Mouse (Mus musculus): ENCODE measurements around the gene Plekho1. TPM values are rescaled to one million over a fixed set of nuclear protein-coding genes. Genes with fewer than 3 reads are reported as not detected.
A peak's percentile ranks its signal among the peaks of the same experiment; 100 is the strongest.
"Not testable (repeated sequence)": the region's sequence is repeated elsewhere in the genome, so short reads cannot be mapped to it uniquely, and the experiment has no call there.

Gene Plekho1
- polyA plus RNA-seq, 1 experiment from 2014 or later: 74.1 TPM

GRCm38 (mm10) chr3:95972873-95973634 is 22.7 kb downstream of the Plekho1 start:
- Histone ChIP-seq H3K4me1 (replicated peaks) (peaks cover 29% of the 10 kb centered on the region), H3K27me3 (no peaks in the 10 kb centered on the region; the same call in 1 of the 2 replicates), H3K36me3 (no peaks in the 10 kb centered on the region), H3K27ac (replicated peaks) (peak overlapping the region; percentile 83), H3K4me3 (peak overlapping the region; percentile 29), H3K9me3 (no peaks in the 10 kb centered on the region), H3K9ac (peak overlapping the region; percentile 59), H3K4me2 (peak overlapping the region; percentile 56)
- 2% methylated on average over 34 of the region's 34 CpGs for WGBS
- peak; percentile 95 for ATAC-seq (ENCODE audit: low read depth)

- 64% methylated on average over 12 of the region's 12 CpGs for WGBS
- no peak for ATAC-seq (ENCODE audit: low read depth)
- H3K27ac ChIP-seq (replicated peaks): peak overlapping the region; percentile 83
Measured at GRCm38 (mm10) chr3:95972251-95972872, 23.4 kb downstream of the Plekho1 start.

GRCm38 (mm10) chr3:95970661-95971060 is 25.1 kb downstream of the Plekho1 start:
- not testable (repeated sequence) for H3K9ac ChIP-seq; ATAC-seq (ENCODE audit: low read depth); H3K27me3 ChIP-seq; H3K9me3 ChIP-seq; H3K4me2 ChIP-seq; H3K4me3 ChIP-seq; H3K27ac ChIP-seq (replicated peaks); H3K36me3 ChIP-seq
- WGBS: 61% methylated on average over 7 of the region's 7 CpGs
- peaks cover 34% of the 10 kb centered on the region for H3K4me1 ChIP-seq (replicated peaks)

More at GRCm38 (mm10) chr3:95972251-95972872, 23.4 kb downstream of the Plekho1 start:
- Histone ChIP-seq H3K36me3 (no peaks in the 10 kb centered on the region), H3K4me1 (replicated peaks) (peaks cover 29% of the 10 kb centered on the region), H3K9me3 (no peaks in the 10 kb centered on the region), H3K4me2 (peak overlapping the region; percentile 56), H3K4me3 (peak overlapping the region; percentile 29), H3K9ac (peak overlapping the region; percentile 59), H3K27me3 (no peaks in the 10 kb centered on the region; the same call in 1 of the 2 replicates)

GRCm38 (mm10) chr3:95969277-95969676 is 26.5 kb downstream of the Plekho1 start:
- H3K36me3 ChIP-seq: no peaks in the 10 kb centered on the region
- H3K27ac ChIP-seq (replicated peaks): no peak overlapping the region
- no peak overlapping the region for H3K4me2 ChIP-seq
- no peak overlapping the region for H3K9ac ChIP-seq
- 91% methylated on average over 1 of the region's 1 CpGs for WGBS
- H3K4me3 ChIP-seq: no peak overlapping the region
- H3K9me3 ChIP-seq: no peaks in the 10 kb centered on the region
- no peak for ATAC-seq (ENCODE audit: low read depth)
- H3K27me3 ChIP-seq: peaks cover 3% of the 10 kb centered on the region; the same call in 1 of the 2 replicates
- H3K4me1 ChIP-seq (replicated peaks): peaks cover 28% of the 10 kb centered on the region

GRCm38 (mm10) chr3:95965518-95966451 is 30.0 kb downstream of the Plekho1 start:
- Histone ChIP-seq H3K4me2 (peak overlapping the region; percentile 39), H3K4me1 (replicated peaks) (peaks cover 5% of the 10 kb centered on the region; the same call in 1 of the 2 replicates), H3K27ac (replicated peaks) (no peak overlapping the region), H3K9me3 (no peaks in the 10 kb centered on the region), H3K4me3 (peak overlapping the region; percentile 7; the same call in 1 of the 2 replicates), H3K9ac (peak overlapping the region; percentile 53; the same call in 1 of the 2 replicates), H3K36me3 (no peaks in the 10 kb centered on the region), H3K27me3 (peaks cover 3% of the 10 kb centered on the region; the same call in 1 of the 2 replicates)
- ATAC-seq (ENCODE audit: low read depth): 0 out of 2 replicates have a peak, but pooled peaks have one; percentile 51
- 10% methylated on average over 7 of the region's 7 CpGs for WGBS

- peaks cover 5% of the 10 kb centered on the region; the same call in 1 of the 2 replicates for H3K4me1 ChIP-seq (replicated peaks)
- no peak for ATAC-seq (ENCODE audit: low read depth)
- H3K27me3 ChIP-seq: peaks cover 3% of the 10 kb centered on the region; the same call in 1 of the 2 replicates
- H3K27ac ChIP-seq (replicated peaks): no peak overlapping the region
- no peak overlapping the region for H3K9ac ChIP-seq
- 47% methylated on average over 4 of the region's 4 CpGs for WGBS
- no peaks in the 10 kb centered on the region for H3K9me3 ChIP-seq
- no peak overlapping the region for H3K4me2 ChIP-seq
- no peaks in the 10 kb centered on the region for H3K36me3 ChIP-seq
- H3K4me3 ChIP-seq: no peak overlapping the region
Measured at GRCm38 (mm10) chr3:95963681-95964080, 32.1 kb downstream of the Plekho1 start.

GRCm38 (mm10) chr3:95963230-95963629 is 32.6 kb downstream of the Plekho1 start:
- H3K9ac ChIP-seq: no peak overlapping the region
- 53% methylated on average over 2 of the region's 2 CpGs for WGBS
- H3K36me3 ChIP-seq: no peaks in the 10 kb centered on the region
- no peak overlapping the region for H3K4me2 ChIP-seq
- H3K4me3 ChIP-seq: no peak overlapping the region
- H3K9me3 ChIP-seq: no peaks in the 10 kb centered on the region
- H3K27me3 ChIP-seq: peaks cover 3% of the 10 kb centered on the region; the same call in 1 of the 2 replicates
- H3K27ac ChIP-seq (replicated peaks): no peak overlapping the region
- ATAC-seq (ENCODE audit: low read depth): no peak
- peaks cover 5% of the 10 kb centered on the region; the same call in 1 of the 2 replicates for H3K4me1 ChIP-seq (replicated peaks)

- not testable (repeated sequence) for H3K9me3 ChIP-seq; H3K27me3 ChIP-seq; ATAC-seq (ENCODE audit: low read depth); H3K27ac ChIP-seq (replicated peaks); H3K4me1 ChIP-seq (replicated peaks); H3K9ac ChIP-seq; H3K36me3 ChIP-seq; H3K4me3 ChIP-seq; H3K4me2 ChIP-seq
- 86% methylated on average over 8 of the region's 8 CpGs for WGBS
Measured at GRCm38 (mm10) chr3:95962182-95962581, 33.6 kb downstream of the Plekho1 start.

GRCm38 (mm10) chr3:95959807-95960206 is 36.0 kb downstream of the Plekho1 start:
- no peak for ATAC-seq (ENCODE audit: low read depth)
- Histone ChIP-seq H3K9ac (no peak overlapping the region), H3K27me3 (no peaks in the 10 kb centered on the region), H3K4me1 (replicated peaks) (no peaks in the 10 kb centered on the region), H3K9me3 (no peaks in the 10 kb centered on the region), H3K4me3 (no peak overlapping the region), H3K36me3 (no peaks in the 10 kb centered on the region), H3K27ac (replicated peaks) (no peak overlapping the region), H3K4me2 (no peak overlapping the region)
- WGBS: 96% methylated on average over 1 of the region's 1 CpGs

GRCm38 (mm10) chr3:95959082-95959481 is 36.7 kb downstream of the Plekho1 start:
- Histone ChIP-seq H3K4me2 (no peak overlapping the region), H3K27me3 (no peaks in the 10 kb centered on the region), H3K27ac (replicated peaks) (no peak overlapping the region), H3K4me1 (replicated peaks) (no peaks in the 10 kb centered on the region), H3K9me3 (no peaks in the 10 kb centered on the region), H3K4me3 (no peak overlapping the region), H3K9ac (no peak overlapping the region), H3K36me3 (no peaks in the 10 kb centered on the region)
- WGBS: 71% methylated on average over 5 of the region's 5 CpGs
- no peak for ATAC-seq (ENCODE audit: low read depth)

GRCm38 (mm10) chr3:95957359-95958148 is 38.2 kb downstream of the Plekho1 start:
- 69% methylated on average over 8 of the region's 8 CpGs for WGBS
- Histone ChIP-seq H3K4me3 (no peak overlapping the region), H3K4me2 (no peak overlapping the region), H3K36me3 (no peaks in the 10 kb centered on the region), H3K27ac (replicated peaks) (no peak overlapping the region), H3K9me3 (no peaks in the 10 kb centered on the region), H3K9ac (no peak overlapping the region), H3K27me3 (no peaks in the 10 kb centered on the region), H3K4me1 (replicated peaks) (peaks cover 6% of the 10 kb centered on the region; the same call in 1 of the 2 replicates)
- no peak for ATAC-seq (ENCODE audit: low read depth)

Data from neural tube, embryonic 13.5 days (tissue).